Mouse (Mus musculus) left cerebral cortex, adult 11 months (tissue): ENCODE measurements at regions not wholly inside any gene's neighbourhood (a gene's known extent, or its start where the extent isn't known, plus 50 kb on each side); places are given as distances from the start of the nearest gene placed in this dataset.

Source experiments
- DNase-seq: peaks from one replicate; pipeline ENCODE4 v3.0.0; 2022; ENCODE audit warnings: low spot score

GRCm38 (mm10) chr12:10112874-10113453 lies 256.8 kb upstream of the Nt5c1b start:
- no peak for DNase-seq

GRCm38 (mm10) chr12:10122102-10122501 lies 247.7 kb upstream of the Nt5c1b start:
- DNase-seq = no peak

- DNase-seq = no peak
Measured at GRCm38 (mm10) chr12:10127995-10128573, 241.7 kb upstream of the Nt5c1b start.

- no peak for DNase-seq
Measured at GRCm38 (mm10) chr12:10134141-10134540, 235.6 kb upstream of the Nt5c1b start.

- DNase-seq = no peak
Measured at GRCm38 (mm10) chr12:10135915-10136314, 233.9 kb upstream of the Nt5c1b start.

GRCm38 (mm10) chr12:10140131-10140530 lies 229.6 kb upstream of the Nt5c1b start:
- no peak for DNase-seq

GRCm38 (mm10) chr12:10160837-10161236 lies 208.9 kb upstream of the Nt5c1b start:
- DNase-seq = no peak

GRCm38 (mm10) chr12:10168042-10168441 lies 201.7 kb upstream of the Nt5c1b start:
- DNase-seq = no peak

- peak; percentile 2 for DNase-seq
Measured at GRCm38 (mm10) chr12:10168581-10168980, 201.2 kb upstream of the Nt5c1b start.

- no peak for DNase-seq
Measured at GRCm38 (mm10) chr12:10178718-10179117, 191.1 kb upstream of the Nt5c1b start.

- DNase-seq = no peak
Measured at GRCm38 (mm10) chr12:10179147-10179814, 190.5 kb upstream of the Nt5c1b start.

GRCm38 (mm10) chr12:10179815-10180468 lies 189.8 kb upstream of the Nt5c1b start:
- DNase-seq = no peak

- no peak for DNase-seq
Measured at GRCm38 (mm10) chr12:10182589-10182988, 187.2 kb upstream of the Nt5c1b start.

- no peak for DNase-seq
Measured at GRCm38 (mm10) chr12:10186576-10186975, 183.2 kb upstream of the Nt5c1b start.

GRCm38 (mm10) chr12:10189746-10190145 lies 180.0 kb upstream of the Nt5c1b start:
- no peak for DNase-seq

GRCm38 (mm10) chr12:10197906-10198460 lies 171.8 kb upstream of the Nt5c1b start:
- no peak for DNase-seq

- DNase-seq = no peak
Measured at GRCm38 (mm10) chr12:10209841-10210240, 159.9 kb upstream of the Nt5c1b start.

GRCm38 (mm10) chr12:10222821-10223220 lies 147.0 kb upstream of the Nt5c1b start:
- no peak for DNase-seq

GRCm38 (mm10) chr12:10223832-10224231 lies 145.9 kb upstream of the Nt5c1b start:
- DNase-seq = peak; percentile 21

GRCm38 (mm10) chr12:10231144-10231543 lies 138.6 kb upstream of the Nt5c1b start:
- DNase-seq = no peak

- no peak for DNase-seq
Measured at GRCm38 (mm10) chr12:10231683-10232082, 138.1 kb upstream of the Nt5c1b start.

GRCm38 (mm10) chr12:10248110-10248509 lies 121.7 kb upstream of the Nt5c1b start:
- DNase-seq = no peak

- no peak for DNase-seq
Measured at GRCm38 (mm10) chr12:10256385-10256784, 113.4 kb upstream of the Nt5c1b start.
